Mouse (Mus musculus): ENCODE data around the gene Caly. TPM values are rescaled to one million over a fixed set of nuclear protein-coding genes. Genes with fewer than 3 reads are reported as not detected.
A peak's percentile ranks its signal among the peaks of the same experiment; 100 is the strongest.

Gene Caly
- total RNA-seq, 1 experiment, result not detected

- Histone ChIP-seq H3K27ac (ENCODE audit: insufficient read depth, low read depth, low read length, poor library complexity, severe bottlenecking) (peak within 1 kb of the TSS; percentile 76), H3K4me3 (ENCODE audit: insufficient read depth in 1 of 2, low read depth in 1 of 2, low read length in 2 of 2, poor library complexity in 1 of 2, severe bottlenecking in 1 of 2) (peak within 1 kb of the TSS; percentile 89 to 95)
- TF ChIP-seq CHD2 (IDR thresholded peaks at IDR 0.05; ENCODE audit: low read depth, low read length), result peak; percentile 44; the same call in 1 of the 2 replicates
- no peak for TF ChIP-seq MAFK (IDR thresholded peaks at IDR 0.05; ENCODE audit: insufficient read depth, low read depth, low read length)
- 0 out of 2 replicates have a peak, but pooled peaks have one; percentile 57 for TF ChIP-seq HCFC1 (IDR thresholded peaks at IDR 0.05; ENCODE audit: borderline replicate concordance, insufficient read depth, low read length)
These were observed 45.8 kb downstream of the Caly start, which contains the start of the genes Zfp511 and Tubgcp2 for GRCm38 (mm10) chr7:140036281-140037170. Gene Zfp511 (plus strand): TSS chr7:140036391. Gene Tubgcp2 (minus strand): TSS chr7:140036669.

GRCm38 (mm10) chr7:140035456-140035855 lies 46.9 kb downstream of the Caly start:
- Histone ChIP-seq H3K9ac (ENCODE audit: insufficient read depth, low read depth, low read length, poor library complexity, severe bottlenecking) (peak overlapping the region; percentile 93), H3K4me3 (ENCODE audit: insufficient read depth in 1 of 2, low read depth in 1 of 2, low read length in 2 of 2, poor library complexity in 1 of 2, severe bottlenecking in 1 of 2) (peak overlapping the region; percentile 89 to 95), H3K9me3 (ENCODE audit: control insufficient read depth, insufficient read depth, low read depth, low read length) (no peaks in the 10 kb centered on the region), H3K27ac (ENCODE audit: insufficient read depth, low read depth, low read length, poor library complexity, severe bottlenecking) (no peak overlapping the region; the same call in 1 of the 2 replicates), H3K36me3 (ENCODE audit: control insufficient read depth, insufficient read depth, low read length, poor library complexity, severe bottlenecking) (peaks cover 27% of the 10 kb centered on the region), H3K4me1 (ENCODE audit: control insufficient read depth in 2 of 2, insufficient read depth in 2 of 2, low read length in 2 of 2, poor library complexity in 1 of 2) (peaks cover 0 to 5% of the 10 kb centered on the region in 2 experiments; a peak in 1 of 4 replicates)
- no peak for DNase-seq (ENCODE audit: low read depth, low spot score)
- in situ Hi-C loops (cut with MboI; ENCODE audit: low sequenced_read_pairs in 2 of 2, unreplicated experiment in 2 of 2), result no loop called here
- TF ChIP-seq ZNF384 (IDR thresholded peaks at IDR 0.05; ENCODE audit: low read depth, low read length), result no peak
- no peak for TF ChIP-seq MAFK (IDR thresholded peaks at IDR 0.05; ENCODE audit: insufficient read depth, low read depth, low read length)
- no peak for TF ChIP-seq HCFC1 (IDR thresholded peaks at IDR 0.05; ENCODE audit: borderline replicate concordance, insufficient read depth, low read length)
- TF ChIP-seq CHD2 (IDR thresholded peaks at IDR 0.05; ENCODE audit: low read depth, low read length), result no peak

More at GRCm38 (mm10) chr7:140036281-140037170, 45.8 kb downstream of the Caly start, which contains the start of the genes Zfp511 and Tubgcp2:
- in situ Hi-C loops (cut with MboI; ENCODE audit: low sequenced_read_pairs in 2 of 2, unreplicated experiment in 2 of 2), result no loop called here
- Histone ChIP-seq H3K36me3 (ENCODE audit: control insufficient read depth, insufficient read depth, low read length, poor library complexity, severe bottlenecking) (peaks cover 18% of the 10 kb centered on the region; the same call in 1 of the 2 replicates), H3K4me1 (ENCODE audit: control insufficient read depth in 2 of 2, insufficient read depth in 2 of 2, low read length in 2 of 2, poor library complexity in 1 of 2) (peaks cover 0 to 5% of the 10 kb centered on the region in 2 experiments; a peak in 1 of 4 replicates), H3K9me3 (ENCODE audit: control insufficient read depth, insufficient read depth, low read depth, low read length) (no peaks in the 10 kb centered on the region), H3K9ac (ENCODE audit: insufficient read depth, low read depth, low read length, poor library complexity, severe bottlenecking) (peak within 1 kb of the TSS; percentile 93)
- peak; percentile 97 for DNase-seq (ENCODE audit: low read depth, low spot score)

- Histone ChIP-seq H3K9me3 (ENCODE audit: control insufficient read depth, insufficient read depth, low read depth, low read length) (peaks cover 2% of the 10 kb centered on the region; the same call in 1 of the 2 replicates), H3K4me3 (ENCODE audit: insufficient read depth in 1 of 2, low read depth in 1 of 2, low read length in 2 of 2, poor library complexity in 1 of 2, severe bottlenecking in 1 of 2) (no peak overlapping the region), H3K9ac (ENCODE audit: insufficient read depth, low read depth, low read length, poor library complexity, severe bottlenecking) (no peak overlapping the region), H3K4me1 (ENCODE audit: control insufficient read depth in 2 of 2, insufficient read depth in 2 of 2, low read length in 2 of 2, poor library complexity in 1 of 2) (peaks cover 0 to 5% of the 10 kb centered on the region in 2 experiments; a peak in 1 of 4 replicates), H3K36me3 (ENCODE audit: control insufficient read depth, insufficient read depth, low read length, poor library complexity, severe bottlenecking) (peaks cover 41% of the 10 kb centered on the region), H3K27ac (ENCODE audit: insufficient read depth, low read depth, low read length, poor library complexity, severe bottlenecking) (no peak overlapping the region)
- DNase-seq (ENCODE audit: low read depth, low spot score), result no peak
- TF ChIP-seq ZNF384 (IDR thresholded peaks at IDR 0.05; ENCODE audit: low read depth, low read length) (no peak), ZC3H11A (IDR thresholded peaks at IDR 0.05; ENCODE audit: borderline replicate concordance, low read depth, low read length) (no peak), CHD2 (IDR thresholded peaks at IDR 0.05; ENCODE audit: low read depth, low read length) (no peak), MAFK (IDR thresholded peaks at IDR 0.05; ENCODE audit: insufficient read depth, low read depth, low read length) (no peak), HCFC1 (IDR thresholded peaks at IDR 0.05; ENCODE audit: borderline replicate concordance, insufficient read depth, low read length) (no peak)
- in situ Hi-C loops (cut with MboI; ENCODE audit: low sequenced_read_pairs in 2 of 2, unreplicated experiment in 2 of 2), result no loop called here
These were observed 49.0 kb downstream of the Caly start for GRCm38 (mm10) chr7:140033386-140033785.

- Histone ChIP-seq H3K4me1 (ENCODE audit: control insufficient read depth in 2 of 2, insufficient read depth in 2 of 2, low read length in 2 of 2, poor library complexity in 1 of 2) (peaks cover 0 to 5% of the 10 kb centered on the region in 2 experiments; a peak in 1 of 4 replicates), H3K36me3 (ENCODE audit: control insufficient read depth, insufficient read depth, low read length, poor library complexity, severe bottlenecking) (peaks cover 46% of the 10 kb centered on the region), H3K9me3 (ENCODE audit: control insufficient read depth, insufficient read depth, low read depth, low read length) (peaks cover 4% of the 10 kb centered on the region; the same call in 1 of the 2 replicates), H3K4me3 (ENCODE audit: insufficient read depth in 1 of 2, low read depth in 1 of 2, low read length in 2 of 2, poor library complexity in 1 of 2, severe bottlenecking in 1 of 2) (no peak overlapping the region), H3K9ac (ENCODE audit: insufficient read depth, low read depth, low read length, poor library complexity, severe bottlenecking) (no peak overlapping the region), H3K27ac (ENCODE audit: insufficient read depth, low read depth, low read length, poor library complexity, severe bottlenecking) (no peak overlapping the region; the same call in 1 of the 2 replicates)
- TF ChIP-seq MAFK (IDR thresholded peaks at IDR 0.05; ENCODE audit: insufficient read depth, low read depth, low read length) (no peak), CHD2 (IDR thresholded peaks at IDR 0.05; ENCODE audit: low read depth, low read length) (no peak), ZC3H11A (IDR thresholded peaks at IDR 0.05; ENCODE audit: borderline replicate concordance, low read depth, low read length) (no peak), ZNF384 (IDR thresholded peaks at IDR 0.05; ENCODE audit: low read depth, low read length) (no peak), HCFC1 (IDR thresholded peaks at IDR 0.05; ENCODE audit: borderline replicate concordance, insufficient read depth, low read length) (no peak)
- in situ Hi-C loops (cut with MboI; ENCODE audit: low sequenced_read_pairs in 2 of 2, unreplicated experiment in 2 of 2), result no loop called here
- no peak for DNase-seq (ENCODE audit: low read depth, low spot score)
These were observed 50.0 kb downstream of the Caly start for GRCm38 (mm10) chr7:140032366-140032765.

Data from ES-E14 (cell line).